Mouse (Mus musculus): ENCODE data around the gene Ctnnbip1. TPM values are rescaled to one million over a fixed set of nuclear protein-coding genes. Genes with fewer than 3 reads are reported as not detected.

Ctnnbip1 gene
- 4.1 and 4.7 TPM in 2 replicates for polyA plus RNA-seq (2012; rRNA removed)

- peak within 1 kb of the TSS; percentile 85 for H3K4me3 ChIP-seq (ENCODE audit: control insufficient read depth, low read depth, low read length)
- H3K36me3 ChIP-seq (ENCODE audit: control insufficient read depth, insufficient read depth, low read length) = no peaks in the 10 kb centered on the region
- H3K4me1 ChIP-seq (ENCODE audit: control insufficient read depth, insufficient read depth, low read length) = peaks cover 8% of the 10 kb centered on the region
- 0 out of 2 replicates have a peak within 1 kb of the TSS, but pooled peaks have one; percentile 6 for H3K27ac ChIP-seq (ENCODE audit: control insufficient read depth, insufficient read depth, low read depth, low read length)
- TF ChIP-seq CTCF (IDR thresholded peaks at IDR 0.05; ENCODE audit: control insufficient read depth, insufficient read depth, insufficient replicate concordance, low read depth, low read length) (no peak), POLR2A (IDR thresholded peaks at IDR 0.05; ENCODE audit: control insufficient read depth, low read depth, low read length) (peak; percentile 42; the same call in 1 of the 2 replicates)
- H3K27me3 ChIP-seq (ENCODE audit: control insufficient read depth, insufficient read depth, low read length) = no peaks in the 10 kb centered on the region
These were observed at the start of gene Ctnnbip1 for GRCm38 (mm10) chr4:149517868-149518340. Gene Ctnnbip1, plus strand, starts transcription at chr4:149518236.

GRCm38 (mm10) chr4:149469557-149469956 is 48.5 kb upstream of the Ctnnbip1 start:
- Histone ChIP-seq H3K4me1 (ENCODE audit: control insufficient read depth, insufficient read depth, low read length) (no peaks in the 10 kb centered on the region), H3K27me3 (ENCODE audit: control insufficient read depth, insufficient read depth, low read length) (no peaks in the 10 kb centered on the region), H3K36me3 (ENCODE audit: control insufficient read depth, insufficient read depth, low read length) (no peaks in the 10 kb centered on the region), H3K27ac (ENCODE audit: control insufficient read depth, insufficient read depth, low read depth, low read length) (no peak overlapping the region), H3K4me3 (ENCODE audit: control insufficient read depth, low read depth, low read length) (no peak overlapping the region)
- TF ChIP-seq CTCF (IDR thresholded peaks at IDR 0.05; ENCODE audit: control insufficient read depth, insufficient read depth, insufficient replicate concordance, low read depth, low read length) (no peak), POLR2A (IDR thresholded peaks at IDR 0.05; ENCODE audit: control insufficient read depth, low read depth, low read length) (no peak)

- Histone ChIP-seq H3K4me1 (ENCODE audit: control insufficient read depth, insufficient read depth, low read length) (no peaks in the 10 kb centered on the region; the same call in 1 of the 2 replicates), H3K27ac (ENCODE audit: control insufficient read depth, insufficient read depth, low read depth, low read length) (no peak overlapping the region), H3K4me3 (ENCODE audit: control insufficient read depth, low read depth, low read length) (no peak overlapping the region), H3K27me3 (ENCODE audit: control insufficient read depth, insufficient read depth, low read length) (no peaks in the 10 kb centered on the region), H3K36me3 (ENCODE audit: control insufficient read depth, insufficient read depth, low read length) (no peaks in the 10 kb centered on the region)
- TF ChIP-seq POLR2A (IDR thresholded peaks at IDR 0.05; ENCODE audit: control insufficient read depth, low read depth, low read length) (no peak), CTCF (IDR thresholded peaks at IDR 0.05; ENCODE audit: control insufficient read depth, insufficient read depth, insufficient replicate concordance, low read depth, low read length) (no peak)
These were observed 42.9 kb upstream of the Ctnnbip1 start for GRCm38 (mm10) chr4:149475096-149475495.

GRCm38 (mm10) chr4:149477078-149477477 is 41.0 kb upstream of the Ctnnbip1 start, which contains the start of gene Tmem274:
Gene Tmem274, plus strand, starts transcription at chr4:149477378.
- Histone ChIP-seq H3K4me3 (ENCODE audit: control insufficient read depth, low read depth, low read length) (no peak within 1 kb of the TSS), H3K4me1 (ENCODE audit: control insufficient read depth, insufficient read depth, low read length) (peaks cover 4% of the 10 kb centered on the region), H3K27ac (ENCODE audit: control insufficient read depth, insufficient read depth, low read depth, low read length) (no peak within 1 kb of the TSS), H3K36me3 (ENCODE audit: control insufficient read depth, insufficient read depth, low read length) (no peaks in the 10 kb centered on the region), H3K27me3 (ENCODE audit: control insufficient read depth, insufficient read depth, low read length) (no peaks in the 10 kb centered on the region)
- no peak for TF ChIP-seq CTCF (IDR thresholded peaks at IDR 0.05; ENCODE audit: control insufficient read depth, insufficient read depth, insufficient replicate concordance, low read depth, low read length)
- TF ChIP-seq POLR2A (IDR thresholded peaks at IDR 0.05; ENCODE audit: control insufficient read depth, low read depth, low read length) = no peak

GRCm38 (mm10) chr4:149484566-149484965 is 33.5 kb upstream of the Ctnnbip1 start:
- H3K27me3 ChIP-seq (ENCODE audit: control insufficient read depth, insufficient read depth, low read length) = no peaks in the 10 kb centered on the region
- H3K36me3 ChIP-seq (ENCODE audit: control insufficient read depth, insufficient read depth, low read length) = peaks cover 8% of the 10 kb centered on the region
- TF ChIP-seq CTCF (IDR thresholded peaks at IDR 0.05; ENCODE audit: control insufficient read depth, insufficient read depth, insufficient replicate concordance, low read depth, low read length) (no peak), POLR2A (IDR thresholded peaks at IDR 0.05; ENCODE audit: control insufficient read depth, low read depth, low read length) (no peak)
- peaks cover 8% of the 10 kb centered on the region for H3K4me1 ChIP-seq (ENCODE audit: control insufficient read depth, insufficient read depth, low read length)
- H3K27ac ChIP-seq (ENCODE audit: control insufficient read depth, insufficient read depth, low read depth, low read length) = peak overlapping the region; percentile 80
- peak overlapping the region; percentile 95 for H3K4me3 ChIP-seq (ENCODE audit: control insufficient read depth, low read depth, low read length)

GRCm38 (mm10) chr4:149485053-149485824 is 32.8 kb upstream of the Ctnnbip1 start, which contains the start of the genes Nmnat1 and Lzic:
Gene Nmnat1, minus strand, starts transcription at chr4:149485202.
Gene Lzic, plus strand, starts transcription at chr4:149485229.
- H3K27ac ChIP-seq (ENCODE audit: control insufficient read depth, insufficient read depth, low read depth, low read length) = peak within 1 kb of the TSS; percentile 80
- peaks cover 7% of the 10 kb centered on the region for H3K4me1 ChIP-seq (ENCODE audit: control insufficient read depth, insufficient read depth, low read length)
- H3K4me3 ChIP-seq (ENCODE audit: control insufficient read depth, low read depth, low read length) = peak within 1 kb of the TSS; percentile 95
- TF ChIP-seq CTCF (IDR thresholded peaks at IDR 0.05; ENCODE audit: control insufficient read depth, insufficient read depth, insufficient replicate concordance, low read depth, low read length) (0 out of 2 replicates have a peak, but pooled peaks have one; percentile 4), POLR2A (IDR thresholded peaks at IDR 0.05; ENCODE audit: control insufficient read depth, low read depth, low read length) (peak; percentile 68)
- no peaks in the 10 kb centered on the region for H3K27me3 ChIP-seq (ENCODE audit: control insufficient read depth, insufficient read depth, low read length)
- peaks cover 9% of the 10 kb centered on the region for H3K36me3 ChIP-seq (ENCODE audit: control insufficient read depth, insufficient read depth, low read length)

GRCm38 (mm10) chr4:149485825-149486206 is 32.2 kb upstream of the Ctnnbip1 start:
- H3K27me3 ChIP-seq (ENCODE audit: control insufficient read depth, insufficient read depth, low read length) = no peaks in the 10 kb centered on the region
- TF ChIP-seq POLR2A (IDR thresholded peaks at IDR 0.05; ENCODE audit: control insufficient read depth, low read depth, low read length) = no peak
- TF ChIP-seq CTCF (IDR thresholded peaks at IDR 0.05; ENCODE audit: control insufficient read depth, insufficient read depth, insufficient replicate concordance, low read depth, low read length) = no peak
- peaks cover 9% of the 10 kb centered on the region for H3K36me3 ChIP-seq (ENCODE audit: control insufficient read depth, insufficient read depth, low read length)
- peak overlapping the region; percentile 95 for H3K4me3 ChIP-seq (ENCODE audit: control insufficient read depth, low read depth, low read length)
- peak overlapping the region; percentile 72 for H3K27ac ChIP-seq (ENCODE audit: control insufficient read depth, insufficient read depth, low read depth, low read length)
- H3K4me1 ChIP-seq (ENCODE audit: control insufficient read depth, insufficient read depth, low read length) = peaks cover 4% of the 10 kb centered on the region
